Mouse (Mus musculus): ENCODE data around the gene Gzma. TPM values are rescaled to one million over a fixed set of nuclear protein-coding genes. Genes with fewer than 3 reads are reported as not detected.

Gene Gzma
- polyA plus RNA-seq, 1 experiment from 2014 or later = 0.33 TPM

DNA sequence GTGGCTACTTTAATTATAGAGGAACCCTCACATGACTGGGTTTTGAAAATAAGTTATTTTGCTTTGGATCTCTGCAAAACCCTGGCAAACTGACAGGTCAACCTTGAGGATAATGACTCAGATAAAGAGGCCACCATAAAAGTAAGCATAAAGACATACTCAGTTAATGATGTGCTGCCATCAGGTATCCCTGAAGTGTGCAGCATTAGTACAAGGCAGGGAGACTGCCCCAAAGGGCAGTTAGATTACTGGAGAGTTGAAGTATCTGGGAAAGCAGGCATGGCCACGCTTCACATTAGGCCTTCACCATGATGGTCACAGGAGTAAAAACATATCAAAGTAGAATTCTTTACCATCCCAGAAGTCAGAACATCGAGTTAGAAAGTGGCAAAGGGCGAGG, 55.9 kb downstream of the Gzma start:
- no peak for ATAC-seq (ENCODE audit: low FRiP score, low TSS enrichment)
- no peaks in the 10 kb centered on the region for H3K9me3 ChIP-seq (ENCODE audit: control insufficient read depth, low read length)
- H3K27ac ChIP-seq (replicated peaks) = no peak overlapping the region
- no peak for DNase-seq (ENCODE audit: low spot score)
- H3K36me3 ChIP-seq (ENCODE audit: control insufficient read depth, insufficient read depth, low read length) = no peaks in the 10 kb centered on the region; the same call in 1 of the 2 replicates
- H3K4me2 ChIP-seq (replicated peaks; ENCODE audit: low read depth) = peak overlapping the region; percentile 57
- no peak for TF ChIP-seq CTCF (IDR thresholded peaks at IDR 0.05; ENCODE audit: low read depth)
- TF ChIP-seq EP300 (optimal IDR thresholded peaks at IDR 0.05) = no peak
- no peaks in the 10 kb centered on the region for H3K27me3 ChIP-seq (ENCODE audit: control insufficient read depth, insufficient read depth, low read length)
- WGBS = 31% methylated on average over 3 of the region's 3 CpGs
- peak overlapping the region; percentile 54 for H3K4me3 ChIP-seq (ENCODE audit: low read depth, low read length)
- peak overlapping the region; percentile 1 for H3K9ac ChIP-seq (ENCODE audit: low read length)
- no peaks in the 10 kb centered on the region for H3K4me1 ChIP-seq (replicated peaks; ENCODE audit: control insufficient read depth, insufficient read depth)

Other genes starting within 250 kb of the Gzma start
- 21.5 and 21.7 TPM in 2 replicates for gene Mtrex, start 173.6 kb downstream of the Gzma start, polyA plus RNA-seq (2015; fragmentation: Nextera tagmentation; extraction: Ambion mirVana)
- gene Dhx29, start 173.5 kb downstream of the Gzma start, polyA plus RNA-seq (2015; fragmentation: Nextera tagmentation; extraction: Ambion mirVana) = 11.3 and 13.0 TPM in 2 replicates
- 0.21 and 0.41 TPM in 2 replicates for gene Ccno, start 113.2 kb downstream of the Gzma start, polyA plus RNA-seq (2015; fragmentation: Nextera tagmentation; extraction: Ambion mirVana)
- gene Mcidas, start 107.1 kb downstream of the Gzma start, polyA plus RNA-seq (2015; fragmentation: Nextera tagmentation; extraction: Ambion mirVana) = 0.11 and 0.17 TPM in 2 replicates
- not detected in 2 replicates for gene Cdc20b, start 65.9 kb downstream of the Gzma start, polyA plus RNA-seq (2015; fragmentation: Nextera tagmentation; extraction: Ambion mirVana)
- 96.8 and 104 TPM in 2 replicates for gene Gpx8, start 54.6 kb downstream of the Gzma start, polyA plus RNA-seq (2015; fragmentation: Nextera tagmentation; extraction: Ambion mirVana)
- 0.46 and 0.75 TPM in 2 replicates for gene Esm1, start 108.7 kb upstream of the Gzma start, polyA plus RNA-seq (2015; fragmentation: Nextera tagmentation; extraction: Ambion mirVana)
- not detected in 2 replicates for gene Gzmk, start 124.9 kb upstream of the Gzma start, polyA plus RNA-seq (2015; fragmentation: Nextera tagmentation; extraction: Ambion mirVana)
- gene BC067074, start 192.2 kb upstream of the Gzma start, polyA plus RNA-seq (2015; fragmentation: Nextera tagmentation; extraction: Ambion mirVana) = 0.89 and 1.1 TPM in 2 replicates

Measured in stomach, postnatal 0 days (tissue).